Mouse (Mus musculus): ENCODE data around the gene Cbln3.

GRCm38 (mm10) chr14:55879623-55880022 is 4.6 kb downstream of the Cbln3 start:
- peak; percentile 37 for TF ChIP-seq CTCF (IDR thresholded peaks at IDR 0.05; ENCODE audit: control insufficient read depth, insufficient read depth, insufficient read length)
- TF ChIP-seq CEBPB (IDR thresholded peaks at IDR 0.05; ENCODE audit: low read depth) = no peak
- no peak for TF ChIP-seq FOSL1 (IDR thresholded peaks at IDR 0.05; ENCODE audit: insufficient read depth, low read length, poor library complexity, severe bottlenecking)
- no peak for TF ChIP-seq USF1 (IDR thresholded peaks at IDR 0.05; ENCODE audit: low read depth)
- TF ChIP-seq MYOG (IDR thresholded peaks at IDR 0.05; ENCODE audit: control insufficient read depth, extremely low read depth, insufficient read length) = no peak
- no peak for TF ChIP-seq MAX (IDR thresholded peaks at IDR 0.05)

All from C2C12 (cell line).